Mouse (Mus musculus) liver, embryonic 16.5 days (tissue): ENCODE results near the gene Slit2. TPM values are rescaled to one million over a fixed set of nuclear protein-coding genes. Genes with fewer than 3 reads are reported as not detected.

Experiments used
- ATAC-seq: fragments of 200-750 bp; cut with Nextera tagmentation; 2 replicates; pipeline ENCODE4 v1.8.0; 2017; ENCODE audit warnings: low read depth, mild to moderate bottlenecking, moderate number of reproducible peaks, moderate library complexity
- H3K27ac ChIP-seq: fragments of 300-500 bp; sonication (generic); 2 replicates; pipeline ENCODE4 v1.5.1; 2014; ENCODE audit warnings: mild to moderate bottlenecking, low read length
- H3K27me3 ChIP-seq: fragments of 300-500 bp; sonication (generic); 2 replicates; pipeline ENCODE4 v1.6.1; 2014; ENCODE audit warnings: low read depth, low read length, mixed read lengths; ENCODE audit not compliant: control insufficient read depth, insufficient read depth
- H3K36me3 ChIP-seq: fragments of 300-500 bp; sonication (generic); 2 replicates; pipeline ENCODE4 v1.6.1; 2014; ENCODE audit warnings: mild to moderate bottlenecking; ENCODE audit not compliant: control insufficient read depth, insufficient read depth
- H3K4me1 ChIP-seq: fragments of 300-500 bp; sonication (generic); 2 replicates; pipeline ENCODE4 v1.6.1; 2014; ENCODE audit warnings: low read depth, low read length, mixed read lengths; ENCODE audit not compliant: control insufficient read depth
- H3K4me2 ChIP-seq: fragments of 300-500 bp; sonication (generic); 2 replicates; pipeline ENCODE4 v1.6.1; 2014; ENCODE audit warnings: low read depth, low read length, mixed read lengths
- H3K4me3 ChIP-seq: fragments of 300-500 bp; sonication (generic); 2 replicates; pipeline ENCODE4 v1.5.1; 2014; ENCODE audit warnings: low read depth, mild to moderate bottlenecking, low read length
- H3K9ac ChIP-seq: fragments of 300-500 bp; sonication (generic); 2 replicates; pipeline ENCODE4 v1.6.1; 2014; ENCODE audit warnings: low read depth, low read length
- H3K9me3 ChIP-seq: fragments of 300-500 bp; sonication (generic); replicated peaks from 2 replicates; pipeline ENCODE4 v1.6.1; 2016; ENCODE audit warnings: low read length; ENCODE audit not compliant: control insufficient read depth
- WGBS: fragments of 180-500 bp; shearing (Covaris S2); extraction: QIAGEN DNeasy Blood & Tissue Kit; methylation state at CpG from one replicate; pipeline ENCODE4 v1.1.7; 2014; ENCODE audit not compliant: insufficient replicate concordance; 5-methylcytosine and 5-hydroxymethylcytosine counted together
- polyA plus RNA-seq: library from polyadenylated mRNA; unstranded; fragments of >200 nt; fragmentation: Nextera tagmentation; extraction: Ambion mirVana; gene quantifications from 2 replicates; pipeline ENCODE4 v1.2.1, GENCODE M21; 2015

Slit2 gene
- polyA plus RNA-seq, 1 experiment from 2014 or later: 0.47 TPM

DNA sequence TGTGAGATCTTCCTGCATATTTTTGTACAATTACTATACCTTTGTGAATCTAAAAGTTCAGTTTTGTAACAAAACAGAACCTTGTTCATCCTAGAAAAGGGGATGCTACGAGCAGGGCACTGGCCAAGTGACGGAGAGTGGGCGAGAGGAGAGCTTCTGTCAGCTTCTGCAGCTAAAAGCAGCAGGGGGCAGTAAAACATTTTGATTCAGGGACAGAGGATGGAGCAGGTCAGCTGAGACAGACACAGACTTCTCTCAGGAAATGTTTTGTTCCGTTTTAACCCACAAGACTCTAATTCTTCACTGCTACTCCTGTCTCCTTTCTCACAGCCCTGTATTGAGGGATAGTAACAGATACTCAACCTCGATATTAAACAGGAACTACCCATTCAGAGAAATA is 55.1 kb downstream of the Slit2 start:
- H3K4me1 ChIP-seq: no peaks in the 10 kb centered on the region
- no peak overlapping the region for H3K27ac ChIP-seq
- H3K9me3 ChIP-seq: no peaks in the 10 kb centered on the region
- no peaks in the 10 kb centered on the region for H3K27me3 ChIP-seq
- H3K4me2 ChIP-seq: no peak overlapping the region
- no peaks in the 10 kb centered on the region for H3K36me3 ChIP-seq
- no peak for ATAC-seq
- H3K9ac ChIP-seq: no peak overlapping the region
- 14% methylated on average over 5 of the region's 5 CpGs for WGBS
- no peak overlapping the region for H3K4me3 ChIP-seq

DNA sequence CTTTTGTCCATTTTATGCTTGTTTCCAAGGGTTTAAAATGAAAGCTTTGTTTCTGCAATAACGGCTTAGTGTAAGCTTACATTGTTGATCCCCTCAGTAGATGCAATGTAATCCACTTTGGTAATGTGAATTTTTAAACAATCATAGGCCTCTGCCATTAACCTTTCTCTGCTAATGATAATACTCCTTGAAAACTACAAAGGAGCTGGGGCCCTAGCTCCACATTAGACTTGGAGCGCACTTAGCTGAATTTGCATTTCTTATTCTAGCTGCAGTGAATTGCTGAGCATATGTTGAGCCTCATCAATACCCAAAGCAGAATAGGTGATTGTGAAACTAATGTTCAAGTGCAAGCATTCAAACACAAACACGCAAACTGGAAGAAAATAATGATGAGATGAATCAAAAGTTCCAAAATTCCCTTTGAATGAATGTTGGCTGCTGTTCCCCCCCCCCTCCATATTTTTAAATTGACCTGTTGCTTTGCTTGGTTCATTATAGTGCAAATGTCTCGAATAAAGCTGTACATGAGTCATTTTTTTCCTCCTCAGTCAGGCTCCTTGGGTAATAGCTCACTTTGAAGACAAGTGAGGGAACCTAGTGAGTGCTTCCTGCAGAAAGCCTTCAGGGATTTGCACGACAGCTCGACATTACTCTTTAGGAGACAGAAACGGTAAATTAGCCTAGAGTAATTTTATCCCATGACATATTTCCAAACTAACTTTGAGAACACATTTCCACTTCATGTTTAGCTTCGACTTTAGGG is 66.2 kb downstream of the Slit2 start:
- no peak overlapping the region for H3K4me3 ChIP-seq
- H3K4me1 ChIP-seq: no peaks in the 10 kb centered on the region
- H3K4me2 ChIP-seq: no peak overlapping the region
- H3K36me3 ChIP-seq: no peaks in the 10 kb centered on the region
- no peak overlapping the region for H3K9ac ChIP-seq
- H3K9me3 ChIP-seq: no peaks in the 10 kb centered on the region
- no peak for ATAC-seq
- H3K27ac ChIP-seq: no peak overlapping the region
- no peaks in the 10 kb centered on the region for H3K27me3 ChIP-seq
- 55% methylated on average over 8 of the region's 8 CpGs for WGBS

DNA sequence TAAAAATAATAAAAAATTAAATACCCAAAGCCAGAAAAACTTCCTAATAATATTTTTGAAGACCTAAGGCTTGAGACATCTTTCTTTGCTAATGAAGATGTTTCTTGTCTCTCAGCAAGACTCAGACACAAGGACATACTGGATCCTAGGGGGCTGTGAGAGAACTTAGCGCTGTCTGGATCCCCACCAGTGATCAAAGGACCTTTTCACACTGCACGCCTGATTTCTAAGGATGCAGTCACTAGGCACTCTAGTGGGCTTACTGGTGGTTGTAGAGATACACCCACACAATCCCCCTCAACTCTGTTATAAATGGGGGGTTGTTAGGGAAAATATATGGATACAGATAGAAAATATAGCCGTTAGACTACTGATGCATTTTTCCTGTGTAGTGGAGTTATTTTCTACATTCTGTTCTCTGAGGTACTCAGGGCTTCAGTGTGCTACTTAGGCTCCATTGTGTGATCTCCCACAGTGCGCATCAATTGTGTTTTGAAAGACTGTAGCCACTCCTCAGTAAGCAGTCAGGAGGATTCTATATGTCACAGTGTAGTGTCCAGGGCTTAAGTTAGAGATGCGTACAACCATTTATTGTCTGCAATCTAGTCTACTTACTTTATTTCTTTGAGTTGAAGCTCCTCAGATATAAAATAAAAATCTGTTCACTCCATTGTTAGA is 67.8 kb downstream of the Slit2 start:
- 73% methylated on average over 5 of the region's 5 CpGs for WGBS

DNA sequence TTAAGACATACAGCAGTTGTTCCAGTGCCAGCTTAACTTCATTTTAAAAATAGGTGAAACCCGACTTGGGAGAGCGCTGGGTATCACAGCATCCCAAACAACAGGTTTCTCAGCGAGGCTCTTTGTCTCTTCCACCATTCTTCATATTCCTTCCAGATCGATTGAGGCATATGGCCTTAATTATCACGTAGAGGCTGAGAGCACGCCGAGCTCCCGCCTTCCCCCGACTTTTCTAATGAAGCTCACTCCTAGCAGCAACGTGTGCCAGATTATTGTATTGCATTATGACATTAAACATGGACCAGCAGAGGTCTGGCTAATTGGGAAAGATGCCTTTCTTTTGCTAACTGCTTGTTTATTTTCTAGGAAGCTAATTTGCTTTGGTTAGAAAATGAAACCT is 75.7 kb downstream of the Slit2 start:
- no peak for ATAC-seq
- no peak overlapping the region for H3K27ac ChIP-seq
- H3K9ac ChIP-seq: no peak overlapping the region
- no peak overlapping the region for H3K4me3 ChIP-seq
- no peaks in the 10 kb centered on the region for H3K9me3 ChIP-seq
- no peaks in the 10 kb centered on the region for H3K27me3 ChIP-seq
- no peak overlapping the region for H3K4me2 ChIP-seq
- 73% methylated on average over 10 of the region's 10 CpGs for WGBS
- no peaks in the 10 kb centered on the region for H3K4me1 ChIP-seq
- no peaks in the 10 kb centered on the region for H3K36me3 ChIP-seq

More for the DNA sequence above, 67.8 kb downstream of the Slit2 start:
- Histone ChIP-seq H3K9ac (no peak overlapping the region), H3K4me2 (no peak overlapping the region), H3K27me3 (no peaks in the 10 kb centered on the region), H3K9me3 (no peaks in the 10 kb centered on the region), H3K4me3 (no peak overlapping the region), H3K4me1 (no peaks in the 10 kb centered on the region), H3K36me3 (no peaks in the 10 kb centered on the region), H3K27ac (no peak overlapping the region)
- ATAC-seq: no peak

DNA sequence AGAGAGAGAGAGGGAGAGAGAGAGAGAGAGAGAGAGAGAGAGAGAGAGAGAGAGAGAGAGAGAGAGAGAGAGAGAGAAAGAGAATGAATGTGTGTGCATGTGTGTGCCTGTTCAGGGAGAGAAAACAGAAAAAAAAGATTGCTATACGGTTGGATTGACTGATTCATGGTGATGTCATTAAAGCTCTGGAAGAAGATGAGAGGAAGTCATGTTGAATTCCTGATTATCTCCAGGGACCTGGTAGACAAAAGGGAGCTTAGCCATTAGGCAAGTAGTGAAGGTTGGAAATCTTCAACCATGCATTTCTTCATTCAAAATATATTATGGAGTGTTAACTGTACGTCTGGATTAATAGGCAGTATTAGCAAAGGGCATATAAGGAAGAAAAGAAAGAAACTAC is 77.8 kb downstream of the Slit2 start:
- 54% methylated on average over 2 of the region's 2 CpGs for WGBS
- no peak for ATAC-seq
- no peak overlapping the region for H3K4me3 ChIP-seq
- no peaks in the 10 kb centered on the region for H3K36me3 ChIP-seq
- H3K4me1 ChIP-seq: no peaks in the 10 kb centered on the region
- no peak overlapping the region for H3K9ac ChIP-seq
- H3K27me3 ChIP-seq: no peaks in the 10 kb centered on the region
- no peak overlapping the region for H3K4me2 ChIP-seq
- no peaks in the 10 kb centered on the region for H3K9me3 ChIP-seq
- no peak overlapping the region for H3K27ac ChIP-seq

DNA sequence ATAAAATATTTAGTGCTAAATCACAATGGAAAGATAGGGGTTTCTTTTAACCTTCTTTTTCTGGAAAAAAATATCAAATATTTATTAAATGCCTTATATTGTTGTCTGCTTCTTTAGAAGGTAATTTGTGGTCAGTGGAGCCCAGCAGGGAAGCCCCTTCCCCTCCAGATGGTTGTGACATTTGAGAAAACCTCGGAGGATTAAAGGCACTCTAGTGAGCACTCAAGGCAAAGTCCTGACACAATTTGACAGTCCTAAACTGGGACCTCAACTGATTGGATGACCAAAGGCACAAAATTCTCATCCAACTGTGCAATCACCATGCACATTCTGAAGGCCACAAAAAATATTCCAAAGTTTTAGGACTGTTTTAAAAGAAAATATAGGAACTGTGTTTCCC is 95.8 kb downstream of the Slit2 start:
- H3K4me2 ChIP-seq: no peak overlapping the region
- ATAC-seq: no peak
- 32% methylated on average over 1 of the region's 1 CpGs for WGBS
- H3K9ac ChIP-seq: no peak overlapping the region
- no peak overlapping the region for H3K27ac ChIP-seq
- no peaks in the 10 kb centered on the region for H3K4me1 ChIP-seq
- H3K9me3 ChIP-seq: no peaks in the 10 kb centered on the region
- no peaks in the 10 kb centered on the region for H3K27me3 ChIP-seq
- no peak overlapping the region for H3K4me3 ChIP-seq
- H3K36me3 ChIP-seq: no peaks in the 10 kb centered on the region

DNA sequence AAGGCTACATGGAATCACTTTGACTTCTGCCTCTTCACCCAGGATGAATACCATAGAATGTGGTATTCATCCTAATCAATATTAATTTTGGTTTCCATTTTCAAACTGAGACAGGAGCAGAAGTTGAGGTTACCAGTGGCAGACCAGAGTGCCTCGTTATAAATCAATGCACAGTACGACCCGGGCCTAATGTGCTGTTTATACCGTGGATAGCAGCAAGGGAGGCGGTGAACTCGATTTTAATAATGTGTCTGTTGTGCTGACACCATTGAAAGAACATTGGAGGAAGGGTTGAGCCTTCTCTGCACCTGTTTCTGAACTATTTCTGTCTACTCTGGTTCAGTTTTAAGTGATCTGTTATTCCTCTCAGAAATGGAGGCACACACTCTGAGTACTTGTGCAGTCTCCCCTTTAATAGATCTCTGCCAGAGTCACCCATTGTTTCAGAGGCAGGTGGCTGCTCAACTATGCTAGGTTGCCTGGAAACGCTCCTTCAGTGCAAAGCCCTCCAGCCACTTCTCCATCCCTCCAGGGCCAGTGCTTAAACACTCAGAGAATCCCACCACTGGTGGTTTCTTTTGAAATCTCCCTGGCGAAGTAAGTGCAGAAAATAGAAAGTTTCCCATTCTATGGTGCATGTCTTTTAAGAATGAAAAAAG is 98.4 kb downstream of the Slit2 start:
- Histone ChIP-seq H3K9ac (no peak overlapping the region), H3K36me3 (no peaks in the 10 kb centered on the region), H3K4me3 (no peak overlapping the region), H3K4me1 (no peaks in the 10 kb centered on the region), H3K9me3 (no peaks in the 10 kb centered on the region), H3K27ac (no peak overlapping the region), H3K27me3 (no peaks in the 10 kb centered on the region), H3K4me2 (no peak overlapping the region)
- no peak for ATAC-seq
- WGBS: 57% methylated on average over 8 of the region's 8 CpGs

DNA sequence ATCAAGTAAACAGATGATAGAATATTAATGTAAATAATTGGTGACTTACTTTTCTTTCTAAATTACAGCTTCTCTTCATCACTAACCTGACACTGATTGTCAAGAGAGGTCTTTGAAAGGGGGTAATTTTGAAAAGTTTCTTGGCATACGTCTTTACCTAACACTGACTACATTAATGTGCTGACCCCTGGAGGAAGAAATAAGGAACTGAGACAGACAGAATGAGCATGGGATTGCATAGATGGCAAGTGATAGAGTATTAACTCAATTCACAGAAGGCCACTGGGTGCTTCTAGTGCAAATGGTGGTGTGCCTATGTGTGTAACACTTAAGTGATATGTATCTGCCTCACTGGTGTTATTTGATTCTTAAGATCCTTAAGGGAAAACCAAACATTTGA is 130.5 kb downstream of the Slit2 start:
- Histone ChIP-seq H3K27me3 (no peaks in the 10 kb centered on the region), H3K27ac (no peak overlapping the region), H3K4me1 (no peaks in the 10 kb centered on the region), H3K4me2 (no peak overlapping the region), H3K36me3 (no peaks in the 10 kb centered on the region), H3K4me3 (no peak overlapping the region), H3K9ac (no peak overlapping the region), H3K9me3 (no peaks in the 10 kb centered on the region)
- no peak for ATAC-seq
- 33% methylated on average over 1 of the region's 1 CpGs for WGBS

DNA sequence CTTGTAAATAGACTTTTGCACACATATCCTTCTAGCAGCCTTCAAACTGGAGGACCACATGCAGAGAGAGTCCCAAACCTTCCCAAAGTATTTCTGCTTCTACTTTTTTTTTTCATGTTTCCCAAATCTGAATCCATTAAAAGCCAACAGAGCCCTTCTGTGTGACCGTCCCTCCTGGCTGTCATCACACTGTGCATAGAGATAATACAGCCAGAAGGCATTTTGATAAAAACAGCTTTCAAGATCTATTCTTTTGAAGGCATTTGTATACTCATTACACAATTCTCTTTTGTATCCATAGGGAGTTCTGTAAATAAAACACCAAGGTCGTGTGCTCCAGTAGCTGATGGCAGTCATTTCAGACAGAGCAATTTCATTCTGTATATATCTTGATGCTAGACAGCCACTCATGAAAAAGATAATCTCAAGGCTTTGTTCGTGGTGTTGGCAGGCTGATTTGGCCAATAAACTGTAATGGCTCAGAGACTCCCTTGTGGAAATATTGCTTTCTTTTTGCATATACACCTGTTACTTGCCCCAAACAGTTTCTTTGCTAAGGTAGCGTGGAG is 132.1 kb downstream of the Slit2 start:
- H3K27ac ChIP-seq: no peak overlapping the region
- no peak overlapping the region for H3K9ac ChIP-seq
- no peak overlapping the region for H3K4me3 ChIP-seq
- ATAC-seq: no peak
- no peak overlapping the region for H3K4me2 ChIP-seq
- 39% methylated on average over 4 of the region's 4 CpGs for WGBS
- H3K36me3 ChIP-seq: no peaks in the 10 kb centered on the region
- no peaks in the 10 kb centered on the region for H3K27me3 ChIP-seq
- no peaks in the 10 kb centered on the region for H3K4me1 ChIP-seq
- no peaks in the 10 kb centered on the region for H3K9me3 ChIP-seq
